Mouse (Mus musculus) embryo, embryonic 10 days (tissue): ENCODE results near the gene Unc13b.

Experiments
- DNase-seq: peaks from one replicate; pipeline ENCODE4 v3.0.0-alpha.2; 2015; ENCODE audit warnings: low spot score

The Unc13b gene

GRCm38 (mm10) chr4:43231821-43232220 is 173.1 kb downstream of the Unc13b start:
- no peak for DNase-seq

- DNase-seq, result no peak
Measured at GRCm38 (mm10) chr4:43232985-43233384, 174.2 kb downstream of the Unc13b start.

- DNase-seq, result no peak
Measured at GRCm38 (mm10) chr4:43233489-43233888, 174.7 kb downstream of the Unc13b start.

- DNase-seq, result no peak
Measured at GRCm38 (mm10) chr4:43236898-43237297, 178.1 kb downstream of the Unc13b start.

GRCm38 (mm10) chr4:43240716-43241115 is 182.0 kb downstream of the Unc13b start:
- no peak for DNase-seq

GRCm38 (mm10) chr4:43244022-43244421 is 185.3 kb downstream of the Unc13b start:
- DNase-seq, result peak; percentile 17

GRCm38 (mm10) chr4:43245776-43246175 is 187.0 kb downstream of the Unc13b start:
- DNase-seq, result no peak

GRCm38 (mm10) chr4:43248026-43248425 is 189.3 kb downstream of the Unc13b start:
- DNase-seq, result peak; percentile 79

GRCm38 (mm10) chr4:43248909-43249308 is 190.2 kb downstream of the Unc13b start:
- DNase-seq, result no peak

- DNase-seq, result no peak
Measured at GRCm38 (mm10) chr4:43251269-43251668, 192.5 kb downstream of the Unc13b start.

- no peak for DNase-seq
Measured at GRCm38 (mm10) chr4:43257040-43257439, 198.3 kb downstream of the Unc13b start.

DNA sequence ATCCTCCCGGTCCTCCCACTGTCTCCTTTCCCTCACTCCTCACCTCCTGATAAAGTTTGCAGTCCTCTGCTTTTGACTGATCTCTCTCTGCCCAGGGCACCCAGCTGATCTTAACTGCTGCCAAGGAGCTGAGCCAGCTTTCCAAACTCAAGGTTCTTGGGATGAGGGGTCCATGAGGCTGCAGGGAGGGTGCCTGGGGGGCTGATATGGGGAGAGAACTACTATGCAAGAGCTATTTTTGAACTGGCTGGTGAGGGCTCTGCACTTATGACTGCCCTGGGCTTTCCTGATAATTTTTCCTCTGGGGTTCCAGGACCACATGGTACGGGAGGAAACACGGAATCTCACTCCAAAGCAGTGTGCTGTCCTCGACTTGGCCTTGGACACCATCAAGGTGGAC is 199.8 kb downstream of the Unc13b start:
- no peak for DNase-seq

DNA sequence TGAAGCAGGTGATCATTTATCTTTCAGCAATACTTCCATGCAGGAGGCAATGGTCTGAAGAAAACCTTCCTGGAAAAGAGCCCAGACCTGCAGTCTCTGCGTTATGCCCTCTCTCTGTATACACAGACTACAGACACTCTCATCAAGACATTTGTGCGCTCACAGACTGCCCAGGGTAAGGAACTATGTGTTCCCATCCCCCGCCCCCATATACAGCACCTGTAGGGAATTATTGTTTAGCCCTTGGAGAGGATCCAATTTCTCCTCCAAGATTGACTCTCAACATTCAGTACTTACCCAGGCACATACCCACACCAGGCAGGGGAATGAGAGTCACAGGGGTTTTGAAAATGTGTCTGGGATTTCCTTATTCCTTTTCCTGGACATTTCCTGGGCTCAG is 200.7 kb downstream of the Unc13b start:
- no peak for DNase-seq

GRCm38 (mm10) chr4:43260096-43260495 is 201.3 kb downstream of the Unc13b start:
- DNase-seq, result no peak

- DNase-seq, result no peak
Measured at GRCm38 (mm10) chr4:43262821-43263220, 204.1 kb downstream of the Unc13b start.

DNA sequence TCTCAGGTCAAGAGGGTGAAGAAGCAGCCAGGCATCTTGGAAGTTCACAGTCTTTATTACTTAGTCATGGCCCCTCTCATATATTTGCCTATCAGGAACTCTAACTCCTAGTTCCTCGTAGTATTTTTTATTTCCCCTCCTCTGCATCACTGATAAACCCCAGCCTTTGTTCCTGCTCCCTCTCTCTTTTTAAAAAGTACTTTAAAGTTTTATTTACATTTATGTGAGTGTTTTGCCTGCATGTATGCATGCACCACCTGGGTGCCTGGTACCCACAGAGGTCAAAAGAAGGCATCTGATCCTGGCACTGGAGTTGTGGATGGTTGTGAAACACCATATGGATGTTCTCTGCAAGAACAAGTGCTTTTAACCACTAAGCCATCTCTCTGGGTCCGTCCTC is 207.4 kb downstream of the Unc13b start:
- DNase-seq, result no peak

DNA sequence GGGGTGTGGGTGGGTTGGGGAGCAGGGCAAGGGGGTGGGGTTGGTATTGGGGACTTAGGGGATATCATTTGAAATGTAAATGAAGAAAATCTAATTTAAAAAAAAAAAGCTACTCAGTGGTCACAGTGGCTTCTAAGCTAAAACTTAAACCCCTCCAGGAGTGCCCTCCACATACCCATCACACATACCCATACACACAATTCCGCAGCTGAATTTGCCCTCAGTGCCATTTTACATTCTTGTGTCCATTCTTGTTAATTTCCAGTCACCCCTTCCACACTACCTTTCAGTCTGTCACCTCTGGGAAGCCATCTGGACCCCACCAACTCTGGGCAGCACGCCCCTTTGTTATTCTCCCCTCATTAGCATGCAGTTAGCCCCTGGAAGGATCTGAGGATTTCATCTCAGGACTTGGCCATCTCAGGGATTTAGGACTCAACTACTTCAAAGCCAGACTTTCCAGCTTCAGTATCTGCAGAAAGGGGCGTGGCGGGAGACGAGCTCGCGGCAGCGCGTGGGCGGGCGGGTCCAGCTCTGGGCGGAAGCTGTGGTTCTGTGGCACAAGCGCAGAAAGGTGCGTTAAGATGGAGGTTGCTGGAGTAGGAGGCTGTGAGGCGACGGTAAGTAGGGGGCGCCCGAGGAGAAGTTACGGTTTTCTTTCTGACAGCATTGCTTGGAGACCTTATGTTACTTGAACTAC is 208.0 kb downstream of the Unc13b start, which contains the start of gene Atp8b5:
TSS of gene Atp8b5 (plus strand) at position 537 of the 700 bp plus-strand sequence.
- peak; percentile 92 for DNase-seq

DNA sequence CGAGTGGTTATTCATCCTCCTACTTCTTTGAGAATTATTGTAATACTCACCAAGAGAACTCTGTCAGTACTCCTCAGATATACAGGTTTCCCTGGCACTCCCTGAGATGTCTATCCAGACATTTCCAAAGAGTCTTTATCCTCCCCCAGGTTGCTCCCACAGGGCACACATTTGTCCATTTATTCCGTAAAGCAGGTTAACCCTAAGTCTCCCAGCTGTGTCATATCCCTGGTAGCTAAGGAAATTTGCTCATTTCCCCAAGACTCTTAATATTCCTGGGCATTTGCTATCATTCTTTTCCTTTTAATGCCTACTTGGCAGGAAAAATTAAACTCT is 208.5 kb downstream of the Unc13b start:
- no peak for DNase-seq

- no peak for DNase-seq
Measured at GRCm38 (mm10) chr4:43285476-43285875, 226.7 kb downstream of the Unc13b start.

DNA sequence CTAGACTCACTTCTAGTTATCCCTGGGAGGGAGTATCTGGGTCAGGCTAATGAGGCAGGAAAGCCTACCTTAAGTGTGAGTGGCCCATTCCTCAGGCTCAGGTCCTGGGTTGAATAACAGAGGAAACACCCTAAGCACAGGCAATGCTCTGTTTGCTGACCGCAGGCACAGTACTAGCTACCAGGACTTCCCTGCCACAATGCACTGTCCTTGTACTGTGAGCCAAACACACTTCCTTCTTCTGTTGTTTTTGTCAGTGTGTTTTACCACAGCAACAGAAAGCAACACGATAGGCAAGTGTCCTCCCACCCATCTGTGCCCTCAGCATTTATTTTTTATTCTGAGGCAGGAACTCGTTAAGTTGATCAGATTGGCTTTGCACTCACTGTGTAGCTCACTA is 228.6 kb downstream of the Unc13b start:
- DNase-seq, result no peak

DNA sequence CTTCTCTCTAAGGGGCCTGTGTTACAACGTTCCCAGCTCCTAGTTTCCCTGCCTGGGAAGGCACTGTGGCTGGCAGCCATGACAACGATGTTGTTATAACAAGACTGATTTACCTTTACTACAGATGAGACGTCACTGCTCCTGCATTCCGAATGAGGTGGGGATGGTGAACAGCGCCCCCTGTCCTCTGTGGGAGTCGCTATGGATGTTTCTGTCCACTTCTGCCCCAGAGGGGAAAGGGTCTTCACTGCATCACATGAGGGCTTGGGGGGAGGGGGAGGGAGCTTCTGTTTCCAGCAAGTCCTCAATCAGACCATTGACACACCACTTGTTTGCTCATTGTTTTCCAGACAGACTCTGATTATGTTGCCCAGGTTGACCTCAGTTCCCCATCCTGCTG is 235.2 kb downstream of the Unc13b start:
- peak; percentile 48 for DNase-seq

GRCm38 (mm10) chr4:43309696-43310338 is 251.1 kb downstream of the Unc13b start:
- peak; percentile 62 for DNase-seq
